8 mouse cellular contexts compared by ENCODE assay signal in genomic region chr17:57166800-57167791, GRCm38 (mm10). TPM values are rescaled to one million over a fixed set of nuclear protein-coding genes. Genes with fewer than 3 reads are reported as not detected.
DNase-seq lines count a peak whose midpoint lies in the region; ATAC-seq lines count a peak whose summit lies in the region.

No protein-coding gene starts in this region.

- no peaks in the 10 kb centered on the region for H3K4me1 ChIP-seq in hindbrain, embryonic 12.5 days

- peak; percentile 77 for DNase-seq in Muller cell, postnatal 12 days (ENCODE audit: inconsistent ontology term)
- DNase-seq in cerebellum, adult 9-11 months = peak; percentile 83
- peak; percentile 59 to 81 for DNase-seq in frontal cortex, postnatal 10 days (ENCODE audit: low spot score in 2 of 2)
- peak; percentile 93 to 95 for DNase-seq in layer of hippocampus, postnatal 10 days (ENCODE audit: low spot score in 2 of 2)
- DNase-seq in lung, postnatal 14 days = peak; percentile 94
- DNase-seq in retina, embryonic 14.5 days (ENCODE audit: low spot score) = peak; percentile 95
- DNase-seq in thymus, postnatal 36 days = peak; percentile 77 to 87

- peak; percentile 83 for ATAC-seq in hindbrain, embryonic 12.5 days (ENCODE audit: low FRiP score)

- H3K9ac ChIP-seq in hindbrain, embryonic 12.5 days = no peak overlapping the region

- peak overlapping the region; percentile 32 for H3K4me2 ChIP-seq in hindbrain, embryonic 12.5 days (replicated peaks)

- H3K9me3 ChIP-seq in hindbrain, embryonic 12.5 days (replicated peaks) = no peaks in the 10 kb centered on the region

- WGBS in hindbrain, embryonic 12.5 days = 10% methylated on average over 10 of the region's 11 CpGs

- peaks cover 3% of the 10 kb centered on the region; the same call in 1 of the 2 replicates for H3K27me3 ChIP-seq in hindbrain, embryonic 12.5 days

- H3K4me3 ChIP-seq in hindbrain, embryonic 12.5 days = no peak overlapping the region

- no peaks in the 10 kb centered on the region for H3K36me3 ChIP-seq in hindbrain, embryonic 12.5 days

- no peak overlapping the region for H3K27ac ChIP-seq in hindbrain, embryonic 12.5 days

RNA-seq across cellular contexts. Expression of gene Cd70, which starts 17.5 kb away (rescaled TPM):
- 0.48 TPM in 1 of 2 replicates, not detected in the other for polyA plus RNA-seq in hindbrain, embryonic 12.5 days (2016; fragmentation: Nextera tagmentation; extraction: Ambion mirVana)
- under 1 TPM in 1 of 2 experiments, not detected in 1; 0.42 TPM for total RNA-seq in layer of hippocampus, postnatal 10 days (2021)

RNA-seq across cellular contexts. Expression of gene Tnfsf14, which starts 26.9 kb away (rescaled TPM):
- not detected in 2 replicates for polyA plus RNA-seq in hindbrain, embryonic 12.5 days (2016; fragmentation: Nextera tagmentation; extraction: Ambion mirVana)
- not detected for total RNA-seq in layer of hippocampus, postnatal 10 days (2021)
